Mouse (Mus musculus) heart, embryonic 11.5 days (tissue): ENCODE measurements around the gene Hydin. TPM values are rescaled to one million over a fixed set of nuclear protein-coding genes. Genes with fewer than 3 reads are reported as not detected.
"Not testable (repeated sequence)": the region's sequence is repeated elsewhere in the genome, so short reads cannot be mapped to it uniquely, and the experiment has no call there.

ENCODE experiments used
- ATAC-seq: fragments of 200-750 bp; cut with Nextera tagmentation; replicated peaks from 2 replicates; pipeline ENCODE4 v1.8.0; 2017; ENCODE audit warnings: moderate library complexity; ENCODE audit not compliant: insufficient number of reproducible peaks, low FRiP score, low TSS enrichment
- H3K27ac ChIP-seq: fragments of 300-500 bp; sonication (generic); 2 replicates; pipeline ENCODE4 v1.5.1; 2014; ENCODE audit warnings: mild to moderate bottlenecking, low read depth, low read length
- H3K27me3 ChIP-seq: fragments of 300-500 bp; sonication (generic); 2 replicates; pipeline ENCODE4 v1.6.1; 2014; ENCODE audit warnings: mild to moderate bottlenecking, low read length, mixed read lengths; ENCODE audit not compliant: control insufficient read depth, insufficient read depth
- H3K36me3 ChIP-seq: fragments of 300-500 bp; sonication (generic); 2 replicates; pipeline ENCODE4 v1.6.1; 2014; ENCODE audit warnings: mild to moderate bottlenecking, low read length, moderate library complexity, mixed read lengths; ENCODE audit not compliant: control insufficient read depth, insufficient read depth
- H3K4me1 ChIP-seq: fragments of 300-500 bp; sonication (generic); 2 replicates; pipeline ENCODE4 v1.6.1; 2014; ENCODE audit warnings: low read length; ENCODE audit not compliant: control insufficient read depth, insufficient read depth
- H3K4me2 ChIP-seq: fragments of 300-500 bp; sonication (generic); 2 replicates; pipeline ENCODE4 v1.6.1; 2014; ENCODE audit warnings: mild to moderate bottlenecking, moderate library complexity
- H3K4me3 ChIP-seq: fragments of 300-500 bp; sonication (generic); 2 replicates; pipeline ENCODE4 v1.5.1; 2014; ENCODE audit warnings: low read depth, low read length
- H3K9ac ChIP-seq: fragments of 300-500 bp; sonication (generic); 2 replicates; pipeline ENCODE4 v1.6.1; 2014; ENCODE audit warnings: mild to moderate bottlenecking, low read depth, low read length, moderate library complexity
- H3K9me3 ChIP-seq: fragments of 300-500 bp; sonication (generic); replicated peaks from 2 replicates; pipeline ENCODE4 v1.6.1; 2016; ENCODE audit warnings: low read length; ENCODE audit not compliant: control insufficient read depth
- WGBS: fragments of 180-500 bp; shearing (Covaris S2); extraction: QIAGEN DNeasy Blood & Tissue Kit; methylation state at CpG from one replicate; pipeline ENCODE4 v1.1.7; 2014; ENCODE audit not compliant: insufficient replicate concordance; 5-methylcytosine and 5-hydroxymethylcytosine counted together
- polyA plus RNA-seq: library from polyadenylated mRNA; unstranded; fragments of >200 nt; fragmentation: Nextera tagmentation; extraction: Ambion mirVana; gene quantifications from 2 replicates; pipeline ENCODE4 v1.2.1, GENCODE M21; 2014

Gene Hydin
- polyA plus RNA-seq, 1 experiment from 2014 or later: 0.14 TPM

GRCm38 (mm10) chr8:110346915-110347314 lies 80.1 kb downstream of the Hydin start:
- no peak for ATAC-seq
- Histone ChIP-seq H3K9me3 (no peaks in the 10 kb centered on the region), H3K36me3 (no peaks in the 10 kb centered on the region), H3K27me3 (no peaks in the 10 kb centered on the region), H3K4me3 (no peak overlapping the region), H3K9ac (no peak overlapping the region), H3K4me2 (no peak overlapping the region), H3K4me1 (no peaks in the 10 kb centered on the region), H3K27ac (no peak overlapping the region)
- 84% methylated on average over 1 of the region's 1 CpGs for WGBS

- H3K9me3 ChIP-seq: no peaks in the 10 kb centered on the region
- no peak overlapping the region for H3K4me2 ChIP-seq
- no peaks in the 10 kb centered on the region for H3K27me3 ChIP-seq
- WGBS: 73% methylated on average over 3 of the region's 3 CpGs
- H3K27ac ChIP-seq: no peak overlapping the region
- ATAC-seq: no peak
- H3K4me3 ChIP-seq: no peak overlapping the region
- H3K9ac ChIP-seq: no peak overlapping the region
- H3K4me1 ChIP-seq: no peaks in the 10 kb centered on the region
- H3K36me3 ChIP-seq: no peaks in the 10 kb centered on the region
Measured at GRCm38 (mm10) chr8:110350725-110351124, 83.9 kb downstream of the Hydin start.

- Histone ChIP-seq H3K9ac (no peak overlapping the region), H3K27ac (no peak overlapping the region), H3K36me3 (no peaks in the 10 kb centered on the region), H3K4me2 (no peak overlapping the region), H3K4me3 (no peak overlapping the region), H3K9me3 (no peaks in the 10 kb centered on the region), H3K27me3 (no peaks in the 10 kb centered on the region), H3K4me1 (no peaks in the 10 kb centered on the region)
- no peak for ATAC-seq
- 75% methylated on average over 5 of the region's 5 CpGs for WGBS
Measured at GRCm38 (mm10) chr8:110351909-110352308, 85.1 kb downstream of the Hydin start.

- 78% methylated on average over 4 of the region's 4 CpGs for WGBS
- no peaks in the 10 kb centered on the region for H3K4me1 ChIP-seq
Measured at GRCm38 (mm10) chr8:110362975-110363374, 96.2 kb downstream of the Hydin start.

GRCm38 (mm10) chr8:110372836-110373235 lies 106.1 kb downstream of the Hydin start:
- Histone ChIP-seq H3K4me1 (no peaks in the 10 kb centered on the region), H3K4me3 (no peak overlapping the region), H3K27ac (no peak overlapping the region), H3K9me3 (no peaks in the 10 kb centered on the region), H3K36me3 (no peaks in the 10 kb centered on the region), H3K27me3 (no peaks in the 10 kb centered on the region), H3K4me2 (no peak overlapping the region), H3K9ac (no peak overlapping the region)
- no peak for ATAC-seq
- 78% methylated on average over 13 of the region's 13 CpGs for WGBS

More at GRCm38 (mm10) chr8:110362975-110363374, 96.2 kb downstream of the Hydin start:
- Histone ChIP-seq H3K4me3 (no peak overlapping the region), H3K27me3 (no peaks in the 10 kb centered on the region), H3K27ac (no peak overlapping the region), H3K36me3 (no peaks in the 10 kb centered on the region), H3K9me3 (no peaks in the 10 kb centered on the region), H3K4me2 (no peak overlapping the region), H3K9ac (no peak overlapping the region)
- ATAC-seq: no peak

GRCm38 (mm10) chr8:110373695-110374094 lies 106.9 kb downstream of the Hydin start:
- Histone ChIP-seq H3K27me3 (no peaks in the 10 kb centered on the region), H3K4me3 (no peak overlapping the region), H3K4me1 (no peaks in the 10 kb centered on the region), H3K4me2 (no peak overlapping the region), H3K36me3 (no peaks in the 10 kb centered on the region), H3K27ac (no peak overlapping the region), H3K9me3 (no peaks in the 10 kb centered on the region), H3K9ac (no peak overlapping the region)
- WGBS: 77% methylated on average over 4 of the region's 4 CpGs
- no peak for ATAC-seq

- no peak overlapping the region for H3K4me2 ChIP-seq
- 61% methylated on average over 8 of the region's 8 CpGs for WGBS
- no peaks in the 10 kb centered on the region for H3K4me1 ChIP-seq
- no peak for ATAC-seq
- H3K4me3 ChIP-seq: no peak overlapping the region
- H3K36me3 ChIP-seq: no peaks in the 10 kb centered on the region
- no peak overlapping the region for H3K9ac ChIP-seq
- H3K27ac ChIP-seq: no peak overlapping the region
- H3K9me3 ChIP-seq: no peaks in the 10 kb centered on the region
- no peaks in the 10 kb centered on the region for H3K27me3 ChIP-seq
Measured at GRCm38 (mm10) chr8:110382751-110383150, 116.0 kb downstream of the Hydin start.

GRCm38 (mm10) chr8:110384632-110385031 lies 117.9 kb downstream of the Hydin start:
- H3K9ac ChIP-seq, H3K27ac ChIP-seq, H3K4me1 ChIP-seq, H3K9me3 ChIP-seq, H3K36me3 ChIP-seq, H3K4me3 ChIP-seq, H3K4me2 ChIP-seq, ATAC-seq, H3K27me3 ChIP-seq: not testable (repeated sequence)
- WGBS: 84% methylated on average over 6 of the region's 6 CpGs

- H3K4me2 ChIP-seq: no peak overlapping the region
- H3K27me3 ChIP-seq: no peaks in the 10 kb centered on the region
- H3K9ac ChIP-seq: no peak overlapping the region
- 82% methylated on average over 4 of the region's 4 CpGs for WGBS
- no peak overlapping the region for H3K27ac ChIP-seq
- no peak overlapping the region for H3K4me3 ChIP-seq
- no peak for ATAC-seq
- no peaks in the 10 kb centered on the region for H3K9me3 ChIP-seq
- H3K36me3 ChIP-seq: no peaks in the 10 kb centered on the region
- H3K4me1 ChIP-seq: no peaks in the 10 kb centered on the region
Measured at GRCm38 (mm10) chr8:110395656-110396055, 128.9 kb downstream of the Hydin start.
